Mouse (Mus musculus) mouse embryonic stem cell (cell line): ENCODE data around the gene Apobec2.

Experiments used
- in situ Hi-C, 2 experiments: fragments of 300-500 bp; cut with MboI; formaldehyde crosslinking; loops; 1 replicate in 1 of 2; 3 replicates in 1 of 2; pipeline ENCODE4 v1.14.3; 2019 to 2020; ENCODE audit warnings: low sequenced_read_pairs in 2 of 2, low pct_unique_long_range_greater_than_20kb in 1 of 2, mixed read lengths in 1 of 2; ENCODE audit not compliant: unreplicated experiment in 1 of 2

Gene Apobec2

GRCm38 (mm10) chr17:48443542-48444145 is 10.9 kb upstream of the Apobec2 start:
- in situ Hi-C loops: no loop called here

DNA sequence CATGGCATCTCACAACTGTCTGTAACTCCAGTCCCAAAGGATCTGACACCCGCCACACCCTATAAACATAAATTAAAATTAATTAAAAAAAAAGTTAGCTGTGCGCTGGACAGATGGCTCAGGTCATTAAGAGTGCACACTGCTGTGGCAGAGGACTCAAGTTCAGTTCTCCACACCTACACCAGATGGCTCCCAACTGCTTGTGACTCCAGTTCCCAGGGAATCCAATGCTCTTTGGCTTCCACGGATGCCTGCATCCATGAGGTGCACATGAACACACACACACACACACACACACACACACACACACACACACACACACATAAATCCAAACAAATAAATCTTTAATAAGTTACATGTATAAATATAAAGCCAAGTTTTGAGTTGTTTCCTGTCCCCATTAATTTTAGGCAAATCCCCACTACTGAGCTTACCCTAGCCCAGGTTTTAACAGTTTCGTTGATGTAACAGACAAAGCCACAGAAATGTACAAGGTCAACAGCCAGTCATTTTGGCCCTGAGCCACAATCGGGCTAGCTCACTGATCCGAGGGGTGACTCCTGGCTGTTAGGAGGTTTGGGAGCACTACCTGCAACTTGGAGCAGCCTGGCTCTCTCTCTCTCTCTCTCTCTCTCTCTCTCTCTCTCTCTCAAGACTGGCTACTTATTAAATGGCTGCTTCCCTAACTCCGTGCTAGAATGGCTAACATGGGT is 10.2 kb upstream of the Apobec2 start:
- in situ Hi-C loops: no loop called here

GRCm38 (mm10) chr17:48437421-48437911 is 4.7 kb upstream of the Apobec2 start:
- in situ Hi-C loops: no loop called here

- in situ Hi-C loops: no loop called here
These were observed 3.8 kb upstream of the Apobec2 start for GRCm38 (mm10) chr17:48436487-48436886.

DNA sequence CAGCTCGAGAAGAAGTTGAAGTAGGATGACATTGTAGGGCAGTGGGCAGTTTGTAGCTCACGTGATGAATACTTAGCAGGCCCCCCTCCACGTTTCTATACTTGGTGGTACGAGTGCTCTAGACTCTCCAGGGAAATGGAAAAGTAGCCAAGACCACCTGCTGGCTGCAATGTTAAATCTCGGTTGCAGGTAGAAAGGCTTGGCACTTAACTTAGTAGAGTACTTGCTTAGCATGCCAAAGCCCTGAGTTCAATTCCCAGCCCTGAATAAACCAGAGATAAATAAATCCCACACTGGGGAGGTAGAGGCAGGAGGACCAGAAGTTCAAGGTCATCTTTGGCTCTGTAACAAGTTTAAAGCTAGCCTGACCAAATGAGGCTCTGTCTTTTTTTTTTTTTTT is 1.7 kb upstream of the Apobec2 start:
- in situ Hi-C loops: no loop called here

DNA sequence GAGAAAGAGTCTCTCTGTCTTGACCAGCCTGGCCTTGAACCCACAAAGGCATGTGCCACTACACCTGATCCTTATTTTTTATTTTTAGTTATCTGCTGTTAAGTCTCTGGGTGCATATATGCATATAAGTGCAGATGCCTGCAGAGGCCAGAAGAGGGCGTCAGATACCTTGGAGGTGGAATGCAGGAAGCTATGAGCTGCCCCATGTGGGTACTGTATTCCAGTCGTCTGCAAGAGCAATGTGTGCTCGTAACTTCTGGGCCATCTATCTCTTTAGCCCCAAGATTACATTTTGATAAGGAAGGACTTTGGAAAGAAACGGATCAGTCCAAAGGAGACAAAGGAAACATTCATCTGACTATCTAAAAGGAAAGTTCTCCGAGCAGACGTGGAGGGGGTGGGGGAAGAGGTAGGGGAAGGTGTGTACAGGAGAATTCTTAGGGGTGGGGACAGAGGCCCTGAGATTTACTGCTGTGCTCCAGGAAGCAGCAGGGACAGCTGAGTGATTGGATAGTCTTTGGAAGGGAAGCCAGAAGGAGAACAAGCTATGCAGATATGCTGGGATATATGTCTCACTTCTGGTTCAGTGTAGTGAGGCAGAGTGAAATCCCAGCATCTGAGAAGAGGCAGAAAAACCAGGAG is 1.1 kb upstream of the Apobec2 start:
- in situ Hi-C loops: no loop called here

DNA sequence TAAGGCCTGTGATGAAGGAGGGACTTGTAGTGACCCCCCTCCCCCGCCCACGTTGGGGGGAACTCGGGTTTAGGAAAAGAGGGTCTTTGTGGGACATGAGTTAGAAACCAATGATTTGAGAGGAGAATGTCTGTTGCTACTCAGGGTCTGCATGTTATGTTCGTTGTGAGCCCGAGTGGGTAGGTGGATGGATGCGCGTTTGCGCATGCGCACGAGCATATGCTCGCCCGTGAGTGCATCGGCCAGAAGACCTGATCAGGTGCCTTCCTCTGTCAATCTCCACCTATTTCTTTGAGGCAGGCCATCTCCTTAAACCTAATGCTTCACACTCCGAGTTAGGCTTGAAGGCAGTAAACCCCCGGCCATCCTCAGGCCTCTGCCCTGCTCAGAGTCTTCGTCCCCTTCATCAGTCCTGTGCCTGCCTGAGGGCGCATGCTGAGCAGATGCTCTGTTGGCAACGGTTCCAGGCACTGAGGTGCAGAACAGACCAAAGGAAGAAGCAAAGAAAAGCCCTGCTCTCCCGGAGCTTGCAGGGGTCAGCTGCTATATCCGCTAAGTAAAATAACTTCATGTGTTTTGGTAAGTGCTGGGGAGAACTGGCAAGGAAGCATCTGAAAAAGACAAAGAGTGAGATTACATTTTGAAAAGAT is 401 bp upstream of the Apobec2 start:
- in situ Hi-C loops: no loop called here

- in situ Hi-C loops: no loop called here
These were observed 1.7 kb downstream of the Apobec2 start for GRCm38 (mm10) chr17:48431054-48431453.

DNA sequence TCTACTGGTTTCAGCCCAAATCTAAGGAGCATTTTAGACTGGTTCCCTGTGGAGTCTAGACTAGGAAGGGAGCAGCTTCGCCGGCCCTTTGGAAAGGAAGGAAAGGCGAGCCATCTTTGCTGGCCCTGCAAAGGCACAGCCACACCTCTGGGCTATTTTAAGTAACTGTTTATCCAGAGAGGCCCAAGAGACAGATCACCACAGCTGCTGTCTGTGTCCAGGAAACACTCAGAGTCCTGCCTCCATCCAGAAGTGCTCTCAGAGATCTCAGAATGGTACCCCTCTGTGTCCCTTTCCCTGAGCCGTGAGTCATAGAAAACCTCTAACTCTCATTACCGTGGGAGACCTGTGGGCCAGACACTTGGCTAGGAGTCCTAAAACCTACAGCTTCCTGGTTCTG is 2.3 kb downstream of the Apobec2 start:
- in situ Hi-C loops: no loop called here

GRCm38 (mm10) chr17:48427852-48428530 is 4.7 kb downstream of the Apobec2 start:
- in situ Hi-C loops: no loop called here

GRCm38 (mm10) chr17:48426991-48427750 is 5.6 kb downstream of the Apobec2 start:
- in situ Hi-C loops: no loop called here

- in situ Hi-C loops: no loop called here
These were observed 6.7 kb downstream of the Apobec2 start for GRCm38 (mm10) chr17:48425823-48426612.

DNA sequence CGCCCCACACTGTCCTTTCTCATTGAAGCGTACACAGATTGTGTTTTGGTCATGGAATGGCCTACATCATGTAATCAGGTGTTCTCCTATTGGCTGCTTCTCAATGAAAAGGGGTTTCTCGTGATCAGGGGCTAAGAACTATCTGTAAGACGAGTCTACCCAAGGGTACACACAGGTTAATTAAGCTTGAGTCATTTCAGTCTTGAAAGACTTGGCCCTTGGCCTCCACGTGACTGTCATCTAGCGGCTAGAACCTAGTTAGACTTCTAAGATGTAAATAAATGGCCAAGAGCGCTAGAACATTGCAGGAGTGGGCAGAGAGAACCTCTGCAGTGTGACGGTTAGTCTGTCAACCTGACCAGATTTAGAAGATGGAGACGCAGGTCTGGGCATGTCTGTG is 8.5 kb downstream of the Apobec2 start:
- in situ Hi-C loops: no loop called here

DNA sequence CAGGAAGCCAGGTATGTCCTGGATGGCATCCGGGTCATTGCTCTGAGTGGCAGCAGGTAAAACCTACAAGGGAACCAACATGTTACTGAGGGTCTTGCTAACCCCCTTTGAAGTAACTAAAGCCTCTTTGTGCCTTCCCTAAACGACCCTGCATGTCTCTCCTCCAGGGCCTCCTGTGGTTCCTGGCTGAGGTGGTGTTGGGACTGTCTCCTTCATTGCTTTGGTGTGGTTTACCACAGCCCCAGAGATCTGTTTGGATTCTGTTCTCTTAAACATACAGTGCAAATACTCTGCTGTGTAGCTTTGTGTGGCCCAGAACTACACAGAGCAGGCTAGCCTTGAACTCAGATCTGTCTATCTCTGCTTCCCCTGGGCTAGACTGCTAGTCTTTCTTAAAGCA is 13.2 kb downstream of the Apobec2 start:
- in situ Hi-C loops: no loop called here

DNA sequence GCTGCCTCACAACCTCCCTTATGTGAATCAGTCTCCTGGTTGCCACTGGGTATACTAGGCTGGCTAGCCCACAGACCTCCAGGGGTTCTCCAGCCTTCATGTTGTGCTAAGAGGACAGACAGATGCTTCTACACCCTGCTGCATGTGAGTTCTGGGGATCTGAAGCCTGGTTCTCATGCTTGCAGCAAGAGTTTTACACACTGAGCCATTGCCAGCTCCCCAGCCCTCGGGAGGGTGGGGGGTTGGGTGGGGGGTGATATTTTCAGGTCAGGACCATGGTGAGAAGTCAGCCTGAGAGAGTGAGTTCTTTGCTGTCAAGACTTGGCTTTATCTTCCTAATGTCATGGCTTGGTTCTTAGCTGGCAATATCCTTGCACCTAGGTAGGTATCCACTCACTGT is 13.9 kb downstream of the Apobec2 start:
- in situ Hi-C loops: no loop called here

GRCm38 (mm10) chr17:48418174-48418573 is 14.6 kb downstream of the Apobec2 start:
- in situ Hi-C loops: no loop called here

DNA sequence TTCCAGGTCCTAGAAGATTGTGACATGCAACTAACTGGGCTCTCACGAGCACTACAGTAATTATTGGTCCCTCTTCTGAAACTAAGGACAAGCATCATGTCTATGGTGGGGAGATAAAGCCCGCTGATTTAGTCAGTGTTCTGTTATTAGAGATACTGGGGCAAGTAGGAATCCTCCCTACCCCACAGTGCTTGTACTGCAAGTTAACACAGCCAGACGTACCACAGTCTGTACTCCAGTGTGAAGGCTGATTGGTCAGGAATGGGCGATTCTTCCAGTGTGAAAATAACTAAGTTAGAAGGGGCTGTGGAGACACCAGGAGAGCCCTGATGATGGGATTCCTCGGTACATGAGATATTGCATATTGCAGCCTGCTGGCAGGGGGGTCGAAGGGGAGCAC is 15.2 kb downstream of the Apobec2 start:
- in situ Hi-C loops: no loop called here
